Mouse (Mus musculus): ENCODE measurements at regions not wholly inside any gene's neighbourhood (a gene's known extent, or its start where the extent isn't known, plus 50 kb on each side); places are given as distances from the start of the nearest gene placed in this dataset.

GRCm38 (mm10) chr13:115751271-115751670, 558.2 kb downstream of the Isl1 start:
- TF ChIP-seq CTCF (IDR thresholded peaks at IDR 0.05) (no peak), EP300 (IDR thresholded peaks at IDR 0.05) (no peak)
